Mouse (Mus musculus): Measurements from ENCODE around the gene Prss36.
A peak's percentile ranks its signal among the peaks of the same experiment; 100 is the strongest.

Prss36 gene

DNA sequence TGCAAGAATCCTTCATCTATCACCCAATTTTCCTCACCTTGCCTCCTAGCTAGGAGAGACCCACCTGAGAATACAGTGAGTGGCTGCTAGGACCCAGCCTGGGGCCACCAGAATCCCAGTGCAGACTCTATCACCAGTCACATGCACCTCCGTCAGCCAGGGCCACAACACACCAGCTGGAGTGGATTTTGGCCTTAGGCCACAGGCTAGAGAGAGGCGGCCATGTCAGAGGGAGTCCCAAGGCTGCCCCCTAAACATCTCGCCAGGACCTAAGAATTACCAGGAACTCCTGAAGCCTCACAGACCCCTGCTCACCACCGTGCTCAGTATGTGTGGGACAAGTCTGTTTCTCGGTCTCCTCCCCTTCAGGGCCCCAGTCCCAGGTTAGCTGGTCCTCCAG, 12.4 kb downstream of the Prss36 start:
- DNase-seq = peak in 1 of 2 experiments; percentile 32

DNA sequence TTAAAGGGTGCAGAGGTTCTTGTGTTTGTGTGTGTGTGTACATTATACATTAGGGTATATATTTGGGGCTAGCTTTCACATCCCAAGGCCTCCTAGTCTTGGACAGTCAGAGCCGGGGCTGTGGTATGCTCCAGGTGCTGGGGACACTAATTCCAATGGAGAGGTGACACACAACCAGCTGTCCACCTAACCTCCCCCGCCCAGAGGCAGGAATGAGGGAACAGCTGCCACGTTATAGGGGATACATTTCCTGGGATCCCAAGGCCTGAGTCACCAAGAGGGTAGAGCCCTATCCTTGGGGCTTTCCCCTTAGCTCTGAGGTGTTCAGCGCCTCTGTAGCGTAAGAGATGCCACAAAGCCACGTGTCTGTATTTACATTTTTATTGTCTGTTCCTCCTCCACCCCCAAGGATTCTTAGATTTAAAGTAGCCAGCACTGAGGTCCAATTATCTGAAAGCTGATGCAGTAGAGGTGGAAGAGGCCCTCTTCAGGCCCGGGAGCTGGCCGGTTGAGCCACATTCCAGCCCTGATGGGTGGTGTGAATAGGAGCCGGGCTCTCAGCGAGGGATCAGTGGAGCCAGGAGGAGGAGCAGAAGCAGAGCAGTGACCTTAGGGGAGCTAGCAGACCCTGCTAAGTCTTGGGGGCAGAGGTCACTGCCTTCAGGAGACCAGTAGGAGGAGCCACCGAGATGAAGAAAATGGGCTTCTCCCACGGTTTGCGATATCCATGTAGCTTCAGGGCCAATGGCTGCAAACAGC, 14.1 kb downstream of the Prss36 start:
- DNase-seq = no peak

DNA sequence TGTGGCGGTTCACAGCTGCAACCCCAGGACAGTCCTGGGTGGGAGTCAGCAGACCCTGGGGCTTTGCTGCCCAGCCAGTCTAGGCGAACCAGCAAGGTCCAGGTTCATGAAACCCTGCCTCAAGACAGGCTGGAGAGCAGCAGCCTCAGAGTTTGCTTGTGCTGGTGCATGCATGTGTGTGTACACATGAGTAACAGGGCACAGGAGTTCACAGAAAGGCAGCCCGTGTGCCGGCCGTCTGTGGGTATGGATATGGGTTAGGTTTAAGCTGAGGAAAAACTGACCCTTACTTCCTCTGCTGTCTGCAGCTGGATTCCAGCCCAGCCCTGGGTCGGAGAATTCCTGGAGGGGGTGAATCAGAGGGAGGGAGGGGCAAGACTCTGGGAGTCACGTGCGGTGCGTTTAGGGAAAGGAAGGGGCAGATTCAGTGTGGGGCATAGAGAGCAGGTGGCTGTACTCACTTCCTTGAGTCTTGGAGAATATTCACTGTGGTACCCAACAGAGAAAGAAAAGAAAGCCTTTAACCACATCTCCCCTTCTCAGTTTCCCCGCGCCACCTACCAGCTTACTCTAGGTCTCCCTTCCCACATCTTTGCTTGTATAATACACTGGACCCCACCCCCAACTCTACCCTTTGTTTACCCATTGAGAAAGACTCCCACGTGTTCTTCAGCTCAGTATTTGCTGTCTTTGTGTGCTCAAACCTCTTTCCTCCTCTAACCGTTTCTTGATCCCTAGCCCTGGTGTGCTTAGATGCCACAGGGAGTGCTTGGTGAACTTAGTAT, 15.0 kb downstream of the Prss36 start:
- no peak for DNase-seq

DNA sequence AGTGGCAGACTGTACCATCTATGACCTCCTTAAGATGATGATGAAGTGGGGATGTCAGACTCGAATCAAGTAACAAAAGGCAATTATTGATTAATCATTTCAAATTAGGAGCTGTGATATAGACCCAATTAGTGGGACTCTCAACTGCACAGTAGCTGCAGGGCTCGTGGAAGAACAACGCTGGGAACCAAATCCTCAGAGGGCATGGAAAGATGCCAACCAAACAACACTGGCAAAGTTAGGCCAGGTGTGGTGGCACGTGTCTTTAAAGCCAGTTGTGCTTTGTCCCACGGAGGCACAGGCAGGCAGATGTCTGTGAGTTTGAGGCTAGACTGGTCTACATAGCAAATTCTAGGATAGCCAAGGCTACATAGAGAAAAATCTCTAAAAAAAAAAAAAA, 15.9 kb downstream of the Prss36 start:
- DNase-seq = no peak

DNA sequence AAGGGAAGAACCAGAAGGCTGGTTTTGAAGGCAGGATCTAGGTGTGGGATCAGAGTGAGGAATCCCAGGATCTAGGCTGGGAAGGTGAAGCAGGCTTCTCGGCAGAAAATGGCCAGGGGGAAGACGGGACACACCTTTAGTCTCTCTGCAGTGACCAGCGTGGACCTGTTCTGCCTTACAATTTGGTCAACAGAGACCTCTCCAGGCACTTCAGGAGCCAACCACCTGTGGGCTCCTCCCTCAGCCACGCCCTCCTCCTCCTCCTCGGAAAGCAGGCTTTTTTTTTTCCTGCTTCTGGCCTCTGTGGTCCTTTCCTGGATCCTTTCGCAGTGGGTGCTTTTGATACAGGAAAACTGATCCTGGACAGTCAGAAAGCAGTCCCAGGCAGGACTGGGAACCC, 16.6 kb downstream of the Prss36 start, which contains the start of gene Prss8:
TSS of gene Prss8 (minus strand) at position 182 of the 400 bp plus-strand sequence.
- DNase-seq = no peak

DNA sequence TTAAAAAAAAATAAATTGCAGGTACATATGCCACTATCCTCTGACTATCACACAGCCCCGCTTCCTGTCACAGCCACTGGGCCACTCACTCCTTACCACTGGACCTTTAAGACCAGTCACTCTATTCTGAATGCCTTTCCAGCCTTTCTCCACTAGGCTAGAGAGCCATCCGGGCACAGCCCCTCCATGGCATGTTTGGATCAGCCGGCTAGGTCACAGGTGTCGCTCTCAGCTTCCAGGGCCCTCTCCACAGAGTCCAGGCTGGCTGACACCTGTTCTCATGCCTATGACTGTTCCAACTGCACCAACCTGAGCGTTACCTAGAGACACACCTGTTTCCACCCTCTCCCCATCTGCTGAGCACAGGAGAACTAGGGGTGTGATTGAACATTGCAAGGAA, 17.9 kb downstream of the Prss36 start:
- DNase-seq = peak; percentile 62 to 75

DNA sequence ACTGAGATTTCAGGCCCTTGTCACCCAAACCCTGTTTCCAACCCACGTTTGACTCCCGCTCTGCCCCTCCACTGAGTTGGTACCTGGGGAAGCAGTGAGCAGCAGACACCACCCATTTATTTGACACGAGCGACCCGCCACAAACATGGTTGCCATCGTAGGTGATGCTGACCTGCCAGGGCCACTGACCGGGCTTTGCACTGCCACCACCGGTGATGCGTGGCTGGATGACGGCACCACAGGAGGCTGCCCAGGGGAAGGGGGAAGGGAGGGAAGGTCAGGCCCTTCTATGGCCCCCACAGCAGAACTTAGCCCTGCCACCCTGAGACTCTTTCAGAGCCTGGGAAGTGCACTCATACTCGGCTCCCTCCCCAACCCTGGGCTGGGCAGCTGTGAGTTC, 18.8 kb downstream of the Prss36 start:
- no peak for DNase-seq

DNA sequence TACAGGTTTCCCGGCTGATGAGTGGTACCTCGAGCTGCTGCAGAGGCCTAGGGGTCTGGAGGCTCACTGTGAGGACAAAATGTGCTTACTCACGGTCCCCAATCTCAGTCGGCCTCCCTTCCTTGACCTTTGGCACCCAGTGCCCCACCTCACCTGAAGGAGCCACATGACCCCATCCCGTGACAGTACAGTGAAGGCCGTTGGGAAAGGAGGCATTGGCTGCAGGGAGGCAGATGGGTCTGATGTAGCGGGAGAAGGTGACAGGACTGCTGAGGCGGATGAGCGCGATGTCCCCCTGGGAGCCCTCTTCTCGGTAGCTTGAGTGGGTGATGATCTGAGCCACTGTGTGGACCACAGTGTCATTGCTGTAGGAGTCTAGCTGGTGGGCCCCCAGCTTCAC, 19.7 kb downstream of the Prss36 start:
- no peak for DNase-seq

DNA sequence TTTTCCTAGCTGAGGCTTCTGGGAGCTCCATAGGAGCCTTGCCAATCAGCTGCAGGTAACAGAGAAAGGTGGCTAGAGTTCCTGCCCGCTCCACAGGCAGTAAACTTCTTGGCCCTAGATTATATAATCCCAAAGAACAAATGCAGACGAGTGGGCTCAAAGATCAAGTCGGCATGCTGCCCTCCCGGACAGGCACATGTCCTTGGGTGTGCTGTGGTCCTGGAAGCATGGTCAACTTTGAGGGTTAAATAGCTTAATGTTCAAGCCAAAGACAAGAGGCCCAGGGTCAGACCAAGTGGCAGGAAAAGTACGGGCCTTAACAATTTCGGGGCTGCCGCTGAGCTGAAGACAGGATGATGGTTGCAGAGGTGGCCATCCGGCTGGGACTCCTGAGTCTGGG, 20.5 kb downstream of the Prss36 start:
- DNase-seq = no peak

DNA sequence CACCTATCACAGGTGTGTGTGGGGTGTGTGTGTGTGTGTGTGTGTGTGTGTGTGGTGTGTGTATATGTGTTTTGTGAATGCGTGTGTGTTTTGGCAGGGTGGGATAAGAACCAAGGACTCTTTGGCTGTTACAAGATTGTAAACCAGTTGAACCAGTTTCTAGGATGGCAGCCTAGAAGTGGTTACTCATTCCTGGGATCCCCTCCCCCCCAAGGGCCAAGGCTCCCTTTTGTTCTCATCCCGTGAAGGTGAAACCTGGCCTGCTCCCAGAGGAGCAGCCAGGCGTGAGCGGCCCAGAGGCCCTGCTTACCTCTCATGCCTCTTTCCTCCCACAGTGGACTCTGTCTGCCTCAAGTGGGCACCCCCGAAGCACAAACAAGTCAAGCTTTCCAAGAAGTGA, 21.3 kb downstream of the Prss36 start:
- no peak for DNase-seq

DNA sequence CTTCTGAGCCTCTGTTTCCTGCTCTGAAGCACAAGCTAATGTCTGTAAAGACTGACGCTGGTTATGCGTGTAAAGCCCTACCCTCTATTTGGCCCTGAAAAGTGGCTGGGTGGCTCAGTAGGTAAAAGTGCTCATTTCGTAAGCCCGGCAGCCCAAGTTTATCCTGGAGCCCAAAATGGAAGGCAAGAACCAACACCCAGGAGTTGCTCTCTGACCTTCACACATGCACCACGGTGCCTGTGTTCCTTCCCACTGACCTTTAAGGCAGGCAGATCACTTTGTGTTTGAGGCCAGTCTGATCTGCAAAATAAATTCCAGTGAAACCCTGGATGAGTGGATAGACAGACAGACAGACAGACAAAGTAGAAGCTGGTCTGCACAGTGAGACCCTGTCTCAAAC, 22.8 kb downstream of the Prss36 start:
- no peak for DNase-seq

DNA sequence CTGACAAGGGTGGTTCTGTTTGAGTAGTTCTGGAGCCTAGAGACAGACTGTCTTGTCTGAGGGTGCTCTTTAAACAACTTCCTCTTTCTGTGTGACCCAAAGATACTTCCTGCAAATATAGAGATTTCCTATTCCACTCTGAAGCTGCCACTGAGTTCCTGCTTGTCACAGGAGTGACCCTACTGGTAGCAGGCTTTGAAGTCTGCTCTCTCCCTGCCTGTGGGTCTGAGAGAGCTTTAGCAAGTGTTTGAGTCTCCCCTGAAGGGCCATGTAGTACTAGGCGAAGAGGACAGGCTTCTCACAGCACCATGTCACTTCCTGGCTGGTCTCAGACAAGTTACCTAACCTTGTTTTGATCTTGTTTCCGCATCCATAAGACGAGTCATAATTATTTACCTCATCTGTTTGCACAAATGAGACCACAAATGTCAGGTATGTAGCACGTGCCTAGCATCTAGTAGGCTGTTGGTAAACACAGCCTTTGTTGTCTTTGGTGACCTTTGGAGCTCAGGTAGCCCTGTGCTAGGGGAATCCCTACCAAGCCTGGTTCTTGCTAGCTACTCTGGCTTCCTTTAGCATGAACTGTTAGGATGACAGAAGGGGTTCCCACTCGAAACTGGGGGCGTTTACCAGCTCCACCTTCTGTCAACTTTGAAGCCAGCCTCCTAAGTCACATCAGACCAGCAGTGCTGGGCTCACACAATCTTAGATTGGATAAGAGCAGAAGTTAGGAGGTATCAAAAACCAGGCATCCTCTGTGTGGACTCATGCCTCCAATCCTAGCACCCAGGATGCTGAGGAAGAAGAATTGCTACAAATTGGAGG, 23.9 kb downstream of the Prss36 start:
- no peak for DNase-seq

DNA sequence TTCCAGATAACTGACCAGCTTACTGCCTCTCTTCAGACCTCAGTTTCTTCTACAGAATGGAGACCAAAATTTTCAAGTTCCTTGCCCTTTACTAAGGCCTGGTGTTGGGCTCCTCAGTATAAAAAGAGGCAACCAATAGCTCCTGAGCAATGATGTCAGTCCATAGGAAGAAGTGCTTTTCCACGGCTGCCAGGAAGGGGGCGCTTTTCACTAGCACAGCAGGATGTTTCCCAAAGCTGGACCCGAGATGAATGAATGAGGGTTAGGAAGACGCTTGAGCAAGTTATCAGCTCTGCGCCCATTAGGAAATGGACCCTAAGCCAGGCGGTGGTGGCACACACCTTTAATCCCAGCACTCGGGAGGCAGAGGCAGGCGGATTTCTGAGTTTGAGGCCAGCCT, 25.0 kb downstream of the Prss36 start:
- peak in 1 of 2 experiments; percentile 40 for DNase-seq

DNA sequence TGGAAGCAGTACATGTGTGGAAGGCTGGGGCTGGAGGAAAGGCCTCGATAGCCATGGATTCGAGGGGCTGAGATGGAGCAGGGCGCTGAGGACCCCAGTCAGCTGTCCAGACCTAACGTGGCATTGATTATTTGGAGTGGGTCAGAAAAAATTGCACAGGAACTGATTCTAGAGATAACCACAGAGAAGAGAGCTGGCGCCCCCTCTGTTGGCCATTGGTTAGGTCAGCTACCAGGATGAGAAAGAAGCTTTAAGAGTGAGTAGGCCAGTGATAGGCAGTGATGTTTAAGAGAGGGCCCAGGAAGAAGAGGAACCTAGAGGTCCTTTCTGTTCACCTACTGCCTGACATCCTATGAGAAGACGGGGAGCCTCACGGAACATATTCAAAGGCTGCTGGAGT, 27.2 kb downstream of the Prss36 start:
- DNase-seq = peak in 1 of 2 experiments; percentile 68

DNA sequence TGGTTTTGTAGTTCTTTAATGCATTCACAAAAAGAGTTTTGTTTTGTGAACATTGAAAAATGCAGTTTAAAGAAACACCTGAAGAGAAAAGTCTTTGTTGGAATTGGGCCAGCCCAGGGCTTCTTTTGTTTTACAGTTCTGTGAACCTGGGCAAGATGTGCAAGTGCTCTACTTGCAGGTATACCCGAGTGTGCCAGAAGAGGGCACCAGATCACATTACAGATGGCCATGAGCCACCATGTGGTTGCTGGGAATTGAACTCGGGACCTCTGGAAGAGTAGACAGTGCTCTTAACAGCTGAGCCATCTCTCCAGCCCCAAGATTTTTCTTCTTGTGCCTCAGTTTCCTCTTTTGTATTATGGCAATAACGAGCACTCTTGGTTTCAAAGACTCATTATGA, 28.3 kb downstream of the Prss36 start:
- peak; percentile 56 to 76 for DNase-seq

DNA sequence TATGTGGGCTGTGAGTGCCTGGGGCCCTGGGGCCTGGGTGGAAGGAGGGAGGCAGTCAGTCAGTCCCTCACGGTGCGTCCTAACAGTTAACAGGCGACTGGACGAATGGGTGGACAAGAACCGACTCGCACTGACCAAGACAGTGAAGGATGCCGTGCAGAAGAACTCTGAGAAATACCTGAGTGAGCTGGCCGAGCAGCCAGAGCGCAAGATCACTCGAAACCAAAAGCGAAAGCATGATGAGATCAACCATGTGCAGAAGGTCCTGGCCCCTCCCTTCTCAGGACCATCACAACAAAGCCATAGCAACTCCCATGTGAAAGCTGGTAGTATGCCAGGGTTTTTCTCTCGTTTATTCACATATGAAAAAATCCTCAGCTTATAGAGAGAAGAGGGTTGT, 31.2 kb downstream of the Prss36 start:
- DNase-seq = no peak

DNA sequence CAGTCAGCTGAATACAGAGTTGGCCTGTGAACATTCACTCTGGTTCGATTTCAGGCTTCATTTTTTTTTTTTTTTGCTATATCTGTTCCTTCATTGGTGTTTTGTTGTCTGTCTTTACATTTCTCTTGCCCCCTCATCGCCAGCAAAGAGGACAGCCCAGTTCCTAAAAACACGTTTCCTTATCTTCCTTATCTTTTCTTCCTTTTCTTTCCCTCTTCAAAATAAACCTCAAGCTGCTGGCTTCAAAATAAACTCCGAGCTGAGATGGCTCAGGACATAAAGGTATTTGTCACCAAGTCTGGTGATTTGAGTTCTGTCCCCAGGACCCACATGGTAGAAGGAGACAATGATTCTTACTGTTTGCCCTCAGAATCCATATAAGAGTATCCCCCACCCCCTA, 33.6 kb downstream of the Prss36 start:
- no peak for DNase-seq

DNA sequence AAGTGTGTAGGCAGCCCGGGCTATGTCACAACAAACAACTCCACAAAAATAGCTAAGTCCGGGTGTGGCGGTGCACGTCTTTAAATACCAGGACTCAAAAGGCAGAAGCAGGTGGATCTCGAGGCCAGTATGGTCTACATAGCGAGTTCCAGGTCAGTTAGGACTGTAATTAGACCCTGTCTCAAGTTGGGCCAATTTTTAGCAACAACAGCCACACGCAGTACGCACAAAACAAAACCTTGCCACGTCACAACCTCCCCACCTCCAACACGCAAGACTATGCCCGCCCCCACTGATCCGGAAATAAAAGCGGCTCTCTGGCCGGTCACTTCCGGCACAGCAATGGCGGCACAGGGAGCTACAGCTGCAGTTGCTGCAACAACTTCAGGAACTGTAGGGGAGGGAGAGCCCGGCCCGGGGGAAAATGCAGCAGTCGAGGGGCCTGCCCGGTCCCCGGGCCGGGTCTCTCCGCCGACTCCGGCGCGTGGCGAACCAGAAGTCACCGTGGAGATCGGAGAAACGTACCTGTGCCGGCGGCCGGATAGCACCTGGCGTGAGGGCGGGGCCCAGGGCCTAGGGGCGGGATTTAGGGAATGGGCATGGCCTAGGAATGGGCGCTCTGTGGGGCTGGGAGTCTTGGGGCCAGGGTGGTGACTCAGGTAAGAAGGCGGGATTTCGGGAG, 34.2 kb downstream of the Prss36 start, which contains the start of gene Kat8:
TSS of gene Kat8 (plus strand) at position 327 of the 682 bp plus-strand sequence.
- DNase-seq = peak; percentile 91 to 92

DNA sequence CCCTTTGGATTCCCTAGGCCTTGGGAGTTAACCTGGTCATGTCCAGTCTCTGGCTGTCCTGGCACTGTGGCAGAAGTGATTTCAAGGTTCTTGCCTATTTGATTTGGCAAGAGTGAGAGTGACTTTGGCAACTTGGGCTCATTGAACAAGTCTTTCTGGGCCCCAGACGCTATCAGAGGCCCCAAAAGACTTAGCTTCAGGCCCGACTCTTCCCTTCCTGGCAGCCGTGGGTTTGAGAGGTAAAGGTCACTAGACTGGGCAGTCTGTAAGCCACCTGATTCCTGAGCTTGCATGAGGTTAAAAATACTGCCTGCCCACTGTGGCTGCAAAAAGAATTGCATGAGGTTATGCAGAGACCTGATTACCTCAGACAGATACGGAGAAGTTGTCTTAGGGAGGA, 37.9 kb downstream of the Prss36 start:
- no peak for DNase-seq

DNA sequence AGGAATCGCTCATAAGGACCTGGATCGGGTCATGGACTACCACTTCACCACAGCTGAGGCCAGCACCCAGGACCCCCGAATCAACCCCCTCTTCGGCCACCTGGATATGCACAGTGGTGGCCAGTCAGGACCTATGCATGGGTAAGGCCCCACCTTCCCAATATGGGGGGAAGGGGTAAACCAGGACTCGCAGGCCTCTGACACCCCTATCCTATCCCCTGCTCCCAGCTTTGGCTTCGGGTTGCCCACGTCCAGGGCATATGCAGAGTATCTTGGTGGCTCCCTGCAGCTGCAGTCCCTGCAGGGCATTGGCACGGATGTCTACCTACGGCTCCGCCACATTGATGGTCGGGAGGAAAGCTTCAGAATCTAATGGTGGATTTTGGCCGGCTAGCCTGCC, 38.6 kb downstream of the Prss36 start:
- DNase-seq = no peak

DNA sequence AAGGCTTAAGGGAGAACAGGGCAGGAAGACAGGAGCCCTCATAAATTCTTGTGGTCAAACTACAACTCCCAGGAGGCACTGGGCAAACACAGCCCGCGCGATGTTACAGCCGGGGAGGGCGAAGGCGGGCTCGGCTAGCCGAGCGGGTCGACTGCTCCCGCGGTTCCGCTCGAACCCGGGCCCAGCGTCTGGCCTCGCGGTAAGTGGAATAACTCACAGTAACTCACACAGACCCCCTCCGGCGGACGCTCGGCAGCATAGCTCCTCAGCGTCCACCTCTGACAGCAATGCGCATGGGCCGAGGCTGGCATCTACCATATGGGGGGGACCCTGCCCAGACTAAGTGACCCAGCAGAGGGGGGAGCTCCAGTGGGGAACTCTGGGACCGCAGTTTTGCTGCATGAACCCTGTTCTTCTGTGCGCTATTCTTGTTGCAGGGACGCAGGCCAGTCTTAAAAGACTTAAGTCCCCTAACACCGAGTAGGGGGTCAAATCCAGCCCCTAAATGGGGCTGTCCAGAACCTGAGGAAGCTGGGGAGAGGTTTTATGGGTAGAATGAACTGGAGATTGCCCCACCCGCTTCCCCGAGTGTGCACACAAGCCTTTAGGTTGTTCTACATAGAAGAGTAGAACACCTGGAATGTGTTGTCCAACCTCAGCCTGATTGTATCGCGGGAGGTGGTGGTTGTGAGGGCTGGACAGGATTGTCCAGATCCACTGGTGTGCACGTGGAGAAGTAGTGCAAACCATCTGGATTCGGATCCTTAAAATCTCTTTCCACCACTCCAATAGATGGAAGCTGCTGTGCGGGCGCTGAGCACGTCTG, 42.3 kb downstream of the Prss36 start, which contains the start of gene Bckdk:
TSS of gene Bckdk (plus strand) at position 112 of the 826 bp plus-strand sequence.
- peak; percentile 84 to 85 for DNase-seq

DNA sequence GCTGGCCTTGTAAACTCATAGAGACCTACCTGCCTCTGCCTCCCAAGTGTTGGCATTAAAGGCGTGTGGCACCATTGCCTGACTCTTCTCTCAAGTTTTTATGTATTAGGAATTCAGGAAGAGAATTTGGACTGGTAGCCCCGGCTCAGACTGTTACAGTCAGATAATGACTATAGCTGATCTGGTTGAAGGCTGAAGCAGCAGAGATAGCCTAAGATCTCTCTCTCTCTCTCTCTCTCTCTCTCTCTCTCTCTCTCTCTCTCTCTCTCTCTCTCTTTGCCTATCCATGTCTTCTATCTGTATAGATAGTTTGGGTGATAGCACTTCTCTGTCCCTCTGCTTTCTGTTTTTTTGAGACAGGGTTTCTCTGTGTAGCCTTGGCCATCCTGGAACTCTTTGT, 44.8 kb downstream of the Prss36 start:
- no peak for DNase-seq
